Mouse (Mus musculus) liver, embryonic 16.5 days (tissue): ENCODE data around the gene Cmtm4. TPM values are rescaled to one million over a fixed set of nuclear protein-coding genes. Genes with fewer than 3 reads are reported as not detected.

Experiments used
- ATAC-seq: fragments of 200-750 bp; cut with Nextera tagmentation; 2 replicates; pipeline ENCODE4 v1.8.0; 2017; ENCODE audit warnings: low read depth, mild to moderate bottlenecking, moderate number of reproducible peaks, moderate library complexity
- H3K27ac ChIP-seq: fragments of 300-500 bp; sonication (generic); 2 replicates; pipeline ENCODE4 v1.5.1; 2014; ENCODE audit warnings: mild to moderate bottlenecking, low read length
- H3K27me3 ChIP-seq: fragments of 300-500 bp; sonication (generic); 2 replicates; pipeline ENCODE4 v1.6.1; 2014; ENCODE audit warnings: low read depth, low read length, mixed read lengths; ENCODE audit not compliant: control insufficient read depth, insufficient read depth
- H3K36me3 ChIP-seq: fragments of 300-500 bp; sonication (generic); 2 replicates; pipeline ENCODE4 v1.6.1; 2014; ENCODE audit warnings: mild to moderate bottlenecking; ENCODE audit not compliant: control insufficient read depth, insufficient read depth
- H3K4me1 ChIP-seq: fragments of 300-500 bp; sonication (generic); 2 replicates; pipeline ENCODE4 v1.6.1; 2014; ENCODE audit warnings: low read depth, low read length, mixed read lengths; ENCODE audit not compliant: control insufficient read depth
- H3K4me2 ChIP-seq: fragments of 300-500 bp; sonication (generic); 2 replicates; pipeline ENCODE4 v1.6.1; 2014; ENCODE audit warnings: low read depth, low read length, mixed read lengths
- H3K4me3 ChIP-seq: fragments of 300-500 bp; sonication (generic); 2 replicates; pipeline ENCODE4 v1.5.1; 2014; ENCODE audit warnings: low read depth, mild to moderate bottlenecking, low read length
- H3K9ac ChIP-seq: fragments of 300-500 bp; sonication (generic); 2 replicates; pipeline ENCODE4 v1.6.1; 2014; ENCODE audit warnings: low read depth, low read length
- H3K9me3 ChIP-seq: fragments of 300-500 bp; sonication (generic); replicated peaks from 2 replicates; pipeline ENCODE4 v1.6.1; 2016; ENCODE audit warnings: low read length; ENCODE audit not compliant: control insufficient read depth
- WGBS: fragments of 180-500 bp; shearing (Covaris S2); extraction: QIAGEN DNeasy Blood & Tissue Kit; methylation state at CpG from one replicate; pipeline ENCODE4 v1.1.7; 2014; ENCODE audit not compliant: insufficient replicate concordance; 5-methylcytosine and 5-hydroxymethylcytosine counted together
- polyA plus RNA-seq: library from polyadenylated mRNA; unstranded; fragments of >200 nt; fragmentation: Nextera tagmentation; extraction: Ambion mirVana; gene quantifications from 2 replicates; pipeline ENCODE4 v1.2.1, GENCODE M21; 2015

Cmtm4 gene
- polyA plus RNA-seq, 1 experiment from 2014 or later: 0.45 TPM

- Histone ChIP-seq H3K9me3 (no peaks in the 10 kb centered on the region), H3K27ac (no peak overlapping the region), H3K27me3 (no peaks in the 10 kb centered on the region), H3K9ac (no peak overlapping the region), H3K4me1 (no peaks in the 10 kb centered on the region), H3K4me2 (no peak overlapping the region), H3K4me3 (no peak overlapping the region), H3K36me3 (no peaks in the 10 kb centered on the region)
- ATAC-seq: no peak
- WGBS: 36% methylated on average over 3 of the region's 3 CpGs
Observed at GRCm38 (mm10) chr8:104383977-104384376, 11.6 kb downstream of the Cmtm4 start.

- Histone ChIP-seq H3K4me3 (no peak overlapping the region), H3K4me1 (no peaks in the 10 kb centered on the region), H3K9me3 (no peaks in the 10 kb centered on the region), H3K4me2 (no peak overlapping the region), H3K36me3 (no peaks in the 10 kb centered on the region), H3K9ac (no peak overlapping the region), H3K27me3 (no peaks in the 10 kb centered on the region), H3K27ac (no peak overlapping the region)
- WGBS: 55% methylated on average over 2 of the region's 2 CpGs
- no peak for ATAC-seq
Observed at GRCm38 (mm10) chr8:104383296-104383695, 12.3 kb downstream of the Cmtm4 start.

- Histone ChIP-seq H3K27ac (no peak overlapping the region), H3K4me3 (no peak overlapping the region), H3K9me3 (no peaks in the 10 kb centered on the region), H3K9ac (no peak overlapping the region), H3K36me3 (no peaks in the 10 kb centered on the region), H3K4me1 (no peaks in the 10 kb centered on the region), H3K27me3 (no peaks in the 10 kb centered on the region), H3K4me2 (no peak overlapping the region)
- ATAC-seq: no peak
- WGBS: 65% methylated on average over 5 of the region's 5 CpGs
Observed at GRCm38 (mm10) chr8:104380961-104381411, 14.6 kb downstream of the Cmtm4 start.

GRCm38 (mm10) chr8:104380269-104380668 is 15.3 kb downstream of the Cmtm4 start:
- Histone ChIP-seq H3K9me3 (no peaks in the 10 kb centered on the region), H3K36me3 (no peaks in the 10 kb centered on the region), H3K27me3 (no peaks in the 10 kb centered on the region), H3K9ac (no peak overlapping the region), H3K4me1 (no peaks in the 10 kb centered on the region), H3K4me3 (no peak overlapping the region), H3K27ac (no peak overlapping the region), H3K4me2 (no peak overlapping the region)
- ATAC-seq: no peak
- 68% methylated on average over 7 of the region's 7 CpGs for WGBS

GRCm38 (mm10) chr8:104379301-104379836 is 16.2 kb downstream of the Cmtm4 start:
- H3K27me3 ChIP-seq: no peaks in the 10 kb centered on the region
- no peaks in the 10 kb centered on the region for H3K4me1 ChIP-seq
- H3K27ac ChIP-seq: no peak overlapping the region
- no peak overlapping the region for H3K4me3 ChIP-seq
- no peak overlapping the region for H3K9ac ChIP-seq
- 76% methylated on average over 10 of the region's 10 CpGs for WGBS
- H3K4me2 ChIP-seq: no peak overlapping the region
- no peaks in the 10 kb centered on the region for H3K9me3 ChIP-seq
- no peaks in the 10 kb centered on the region for H3K36me3 ChIP-seq
- no peak for ATAC-seq

- ATAC-seq: no peak
- H3K9ac ChIP-seq: no peak overlapping the region
- 63% methylated on average over 11 of the region's 11 CpGs for WGBS
- H3K4me2 ChIP-seq: no peak overlapping the region
- H3K36me3 ChIP-seq: no peaks in the 10 kb centered on the region
- H3K27ac ChIP-seq: no peak overlapping the region
- H3K4me1 ChIP-seq: no peaks in the 10 kb centered on the region
- H3K27me3 ChIP-seq: no peaks in the 10 kb centered on the region
- no peaks in the 10 kb centered on the region for H3K9me3 ChIP-seq
- no peak overlapping the region for H3K4me3 ChIP-seq
Observed at GRCm38 (mm10) chr8:104376669-104377068, 18.9 kb downstream of the Cmtm4 start.

- Histone ChIP-seq H3K27me3 (no peaks in the 10 kb centered on the region), H3K9me3 (no peaks in the 10 kb centered on the region), H3K4me2 (no peak overlapping the region), H3K4me1 (no peaks in the 10 kb centered on the region), H3K9ac (no peak overlapping the region), H3K27ac (no peak overlapping the region), H3K4me3 (no peak overlapping the region), H3K36me3 (no peaks in the 10 kb centered on the region)
- 49% methylated on average over 5 of the region's 5 CpGs for WGBS
- ATAC-seq: no peak
Observed at GRCm38 (mm10) chr8:104375959-104376358, 19.6 kb downstream of the Cmtm4 start.

GRCm38 (mm10) chr8:104374864-104375846 is 20.5 kb downstream of the Cmtm4 start:
- H3K27me3 ChIP-seq: no peaks in the 10 kb centered on the region
- peak; percentile 81 for ATAC-seq
- H3K27ac ChIP-seq: peak overlapping the region; percentile 10; the same call in 1 of the 2 replicates
- H3K9ac ChIP-seq: no peak overlapping the region
- no peak overlapping the region for H3K4me3 ChIP-seq
- no peaks in the 10 kb centered on the region for H3K4me1 ChIP-seq
- no peak overlapping the region for H3K4me2 ChIP-seq
- H3K36me3 ChIP-seq: no peaks in the 10 kb centered on the region
- no peaks in the 10 kb centered on the region for H3K9me3 ChIP-seq
- WGBS: 52% methylated on average over 14 of the region's 14 CpGs

- Histone ChIP-seq H3K4me1 (no peaks in the 10 kb centered on the region), H3K4me2 (no peak overlapping the region), H3K36me3 (no peaks in the 10 kb centered on the region), H3K27me3 (no peaks in the 10 kb centered on the region), H3K4me3 (no peak overlapping the region), H3K9me3 (no peaks in the 10 kb centered on the region), H3K9ac (no peak overlapping the region), H3K27ac (peak overlapping the region; percentile 12; the same call in 1 of the 2 replicates)
- ATAC-seq: 0 out of 2 replicates have a peak, but pooled peaks have one; percentile 32
- WGBS: 71% methylated on average over 11 of the region's 11 CpGs
Observed at GRCm38 (mm10) chr8:104374269-104374668, 21.3 kb downstream of the Cmtm4 start.
